Mouse (Mus musculus): ENCODE results near the gene Pin1.

DNA sequence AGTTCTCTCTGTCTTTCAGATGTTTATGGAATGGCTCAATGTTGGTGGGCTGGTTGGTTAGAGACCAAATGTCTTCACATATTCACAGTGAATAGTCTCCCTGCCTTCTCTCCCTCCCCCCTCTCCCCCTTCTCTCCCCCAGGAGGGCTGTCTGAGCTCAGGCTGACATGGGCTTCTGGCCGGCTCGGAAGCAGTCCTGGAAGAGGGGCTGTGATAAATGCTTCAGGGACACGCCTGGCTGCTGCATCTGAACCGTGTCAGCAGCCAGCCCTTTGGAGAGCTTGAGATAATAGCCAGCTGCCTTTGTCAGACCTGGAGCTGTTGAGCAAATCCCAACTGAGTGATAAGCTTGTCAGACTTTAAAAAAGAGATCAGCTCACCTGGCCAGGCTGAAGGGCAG is 38.0 kb downstream of the Pin1 start:
- TF ChIP-seq GATA1 (IDR thresholded peaks at IDR 0.05; ENCODE audit: low read length) (no peak), TAL1 (IDR thresholded peaks at IDR 0.05; ENCODE audit: low read length) (no peak)
